Mouse (Mus musculus) heart, adult 2 months (tissue): ENCODE measurements around the gene Pde12.

Experiments used
- CTCF ChIP-seq: fragments of 200-600 bp; IDR thresholded peaks from 2 replicates; pipeline ENCODE4 v1.8.1; 2022; ENCODE audit warnings: antibody characterized with exemption, mild to moderate bottlenecking, moderate library complexity
- POLR2A ChIP-seq: fragments of 200-500 bp; IDR thresholded peaks from 2 replicates; pipeline ENCODE4 v1.6.1; 2011; ENCODE audit warnings: mild to moderate bottlenecking, low read depth, low read length, control low read depth; ENCODE audit not compliant: insufficient read depth

DNA sequence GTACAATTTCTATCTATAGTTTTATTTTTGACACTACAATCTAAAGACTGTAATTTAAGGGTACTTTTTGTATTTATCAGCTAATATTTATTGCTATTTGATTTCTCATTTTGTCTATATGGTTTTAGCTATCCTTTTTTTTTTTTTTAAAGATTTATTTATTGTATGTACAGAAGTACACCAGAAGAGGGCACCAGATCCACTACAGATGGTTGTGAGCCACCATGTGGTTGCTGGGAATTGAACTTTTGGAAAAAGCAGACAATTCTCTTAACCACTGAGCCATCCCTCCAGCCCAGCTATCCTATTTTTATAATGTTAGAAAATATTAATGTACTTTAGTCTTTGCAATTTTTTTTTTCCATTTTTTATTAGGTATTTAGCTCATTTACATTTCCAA, 28.2 kb upstream of the Pde12 start:
- TF ChIP-seq POLR2A (no peak), CTCF (peak; percentile 61)
